Mouse (Mus musculus) lung, adult 2 months (tissue): Measurements from ENCODE around the gene Fscn3.

Source experiments
- CTCF ChIP-seq: fragments of 200-500 bp; IDR thresholded peaks from 2 replicates; pipeline ENCODE4 v1.5.1; 2011; ENCODE audit warnings: mild to moderate bottlenecking, low read length, control low read depth; ENCODE audit not compliant: insufficient read depth
- POLR2A ChIP-seq: fragments of 200-500 bp; IDR thresholded peaks from 2 replicates; pipeline ENCODE4 v1.6.1; 2011; ENCODE audit warnings: low read depth, mild to moderate bottlenecking, control low read depth, low read length, borderline replicate concordance; ENCODE audit errors: extremely low read depth

- no peak for TF ChIP-seq POLR2A
- no peak for TF ChIP-seq CTCF
Measured at GRCm38 (mm10) chr6:28474839-28475238, 47.2 kb downstream of the Fscn3 start, which contains the start of gene Snd1.
